Mouse (Mus musculus) retina, embryonic 14.5 days (tissue): ENCODE measurements around the gene 6030468B19Rik.
"Not testable (repeated sequence)": the region's sequence is repeated elsewhere in the genome, so short reads cannot be mapped to it uniquely, and the experiment has no call there.

Experiments
- DNase-seq: peaks from one replicate; pipeline ENCODE4 v3.0.0-alpha.2; 2015; ENCODE audit warnings: low spot score

6030468B19Rik gene

GRCm38 (mm10) chr11:117828888-117829604 is 31.6 kb downstream of the 6030468B19Rik start:
- no peak for DNase-seq

GRCm38 (mm10) chr11:117829671-117830215 is 32.3 kb downstream of the 6030468B19Rik start:
- DNase-seq: no peak

- DNase-seq: no peak
These were observed 32.9 kb downstream of the 6030468B19Rik start for GRCm38 (mm10) chr11:117830401-117830800.

GRCm38 (mm10) chr11:117832086-117832969 is 34.9 kb downstream of the 6030468B19Rik start:
- DNase-seq: peak; percentile 87

GRCm38 (mm10) chr11:117833509-117833908 is 36.0 kb downstream of the 6030468B19Rik start:
- DNase-seq: not testable (repeated sequence)

- no peak for DNase-seq
These were observed 36.6 kb downstream of the 6030468B19Rik start for GRCm38 (mm10) chr11:117834086-117834485.

GRCm38 (mm10) chr11:117836306-117836705 is 38.8 kb downstream of the 6030468B19Rik start:
- DNase-seq: no peak

- no peak for DNase-seq
These were observed 41.1 kb downstream of the 6030468B19Rik start for GRCm38 (mm10) chr11:117838572-117838971.

GRCm38 (mm10) chr11:117839021-117839420 is 41.6 kb downstream of the 6030468B19Rik start:
- no peak for DNase-seq

- DNase-seq: no peak
These were observed 43.5 kb downstream of the 6030468B19Rik start for GRCm38 (mm10) chr11:117840910-117841309.

GRCm38 (mm10) chr11:117843434-117843833 is 46.0 kb downstream of the 6030468B19Rik start:
- no peak for DNase-seq

GRCm38 (mm10) chr11:117844997-117845396 is 47.5 kb downstream of the 6030468B19Rik start:
- no peak for DNase-seq

- DNase-seq: no peak
These were observed 48.2 kb downstream of the 6030468B19Rik start for GRCm38 (mm10) chr11:117845651-117846050.

GRCm38 (mm10) chr11:117846640-117847039 is 49.2 kb downstream of the 6030468B19Rik start:
- DNase-seq: no peak

- no peak for DNase-seq
These were observed 50.2 kb downstream of the 6030468B19Rik start for GRCm38 (mm10) chr11:117847593-117848215.

- DNase-seq: no peak
These were observed 51.0 kb downstream of the 6030468B19Rik start for GRCm38 (mm10) chr11:117848271-117848984.

- peak; percentile 99 for DNase-seq
These were observed 51.7 kb downstream of the 6030468B19Rik start, which contains the start of gene Birc5 for GRCm38 (mm10) chr11:117848985-117849671. TSS of gene Birc5 (plus strand) at chr11:117849251.

GRCm38 (mm10) chr11:117852875-117853274 is 55.4 kb downstream of the 6030468B19Rik start:
- DNase-seq: no peak

- no peak for DNase-seq
These were observed 56.8 kb downstream of the 6030468B19Rik start for GRCm38 (mm10) chr11:117854241-117854640.

GRCm38 (mm10) chr11:117855360-117855759 is 57.9 kb downstream of the 6030468B19Rik start:
- no peak for DNase-seq

GRCm38 (mm10) chr11:117855975-117856374 is 58.5 kb downstream of the 6030468B19Rik start:
- no peak for DNase-seq
